Mouse (Mus musculus): ENCODE data around the gene Nme8.

- TF ChIP-seq GATA1 (IDR thresholded peaks at IDR 0.05; ENCODE audit: borderline replicate concordance, low read length) (no peak), FLI1 (IDR thresholded peaks at IDR 0.05; ENCODE audit: low read length) (no peak)
Measured at GRCm38 (mm10) chr13:19745741-19746140, 48.1 kb upstream of the Nme8 start.
